Mouse (Mus musculus): ENCODE measurements around the gene Fam174b.

The Fam174b gene

GRCm38 (mm10) chr7:73811439-73811838 is 71.3 kb downstream of the Fam174b start:
- in situ Hi-C loops (cut with MboI, MseI), result no loop called here

- in situ Hi-C loops (cut with MboI, MseI), result no loop called here
These were observed 72.1 kb downstream of the Fam174b start for GRCm38 (mm10) chr7:73812176-73812575.

GRCm38 (mm10) chr7:73813887-73814286 is 73.8 kb downstream of the Fam174b start:
- in situ Hi-C loops (cut with MboI, MseI), result no loop called here

GRCm38 (mm10) chr7:73814454-73814853 is 74.4 kb downstream of the Fam174b start:
- in situ Hi-C loops (cut with MboI, MseI), result no loop called here

- in situ Hi-C loops (cut with MboI, MseI), result no loop called here
These were observed 76.3 kb downstream of the Fam174b start for GRCm38 (mm10) chr7:73816255-73816996.

GRCm38 (mm10) chr7:73819366-73819765 is 79.3 kb downstream of the Fam174b start:
- in situ Hi-C loops (cut with MboI, MseI), result no loop called here

All from T-helper 2 cell (primary cell).